Mouse (Mus musculus) forebrain, embryonic 11.5 days (tissue): ENCODE data around the gene Hnrnpab. TPM values are rescaled to one million over a fixed set of nuclear protein-coding genes. Genes with fewer than 3 reads are reported as not detected.
"Not testable (repeated sequence)": the region's sequence is repeated elsewhere in the genome, so short reads cannot be mapped to it uniquely, and the experiment has no call there.

Experiments used
- ATAC-seq: fragments of 200-750 bp; cut with Nextera tagmentation; replicated peaks from 2 replicates; pipeline ENCODE4 v1.8.0; 2017; ENCODE audit warnings: moderate TSS enrichment; ENCODE audit not compliant: low FRiP score
- DNase-seq: peaks from one replicate; pipeline ENCODE4 v3.0.0-alpha.2; 2017; ENCODE audit warnings: low spot score
- H3K27ac ChIP-seq: fragments of 300-500 bp; sonication (generic); 2 replicates; pipeline ENCODE4 v1.5.1; 2014; ENCODE audit warnings: low read depth, low read length
- H3K27me3 ChIP-seq: fragments of 300-500 bp; sonication (generic); 2 replicates; pipeline ENCODE4 v1.6.1; 2014; ENCODE audit warnings: mild to moderate bottlenecking, low read length, mixed read lengths; ENCODE audit not compliant: control insufficient read depth, insufficient read depth
- H3K36me3 ChIP-seq: fragments of 300-500 bp; sonication (generic); 2 replicates; pipeline ENCODE4 v1.6.1; 2014; ENCODE audit warnings: mild to moderate bottlenecking, low read length, moderate library complexity, mixed read lengths; ENCODE audit not compliant: control insufficient read depth, insufficient read depth
- H3K4me1 ChIP-seq: fragments of 300-500 bp; sonication (generic); replicated peaks from 2 replicates; pipeline ENCODE4 v1.6.1; 2014; ENCODE audit warnings: low read length, mixed read lengths; ENCODE audit not compliant: control insufficient read depth, insufficient read depth
- H3K4me2 ChIP-seq: fragments of 300-500 bp; sonication (generic); 2 replicates; pipeline ENCODE4 v1.6.1; 2014; ENCODE audit warnings: low read depth, mild to moderate bottlenecking, low read length, moderate library complexity, mixed read lengths; ENCODE audit not compliant: severe bottlenecking
- H3K4me3 ChIP-seq: fragments of 300-500 bp; sonication (generic); 2 replicates; pipeline ENCODE4 v1.5.1; 2014; ENCODE audit warnings: low read depth, low read length
- H3K9ac ChIP-seq: fragments of 300-500 bp; sonication (generic); 2 replicates; pipeline ENCODE4 v1.6.1; 2014; ENCODE audit warnings: low read length
- H3K9me3 ChIP-seq: fragments of 300-500 bp; sonication (generic); 2 replicates; pipeline ENCODE4 v1.6.1; 2016; ENCODE audit warnings: low read length, mixed read lengths; ENCODE audit not compliant: control insufficient read depth
- WGBS: fragments of 180-500 bp; shearing (Covaris S2); extraction: QIAGEN DNeasy Blood & Tissue Kit; methylation state at CpG from one replicate; pipeline ENCODE4 v1.1.7; 2014; 5-methylcytosine and 5-hydroxymethylcytosine counted together
- polyA plus RNA-seq: library from polyadenylated mRNA; unstranded; fragments of >200 nt; fragmentation: Nextera tagmentation; extraction: Ambion mirVana; gene quantifications from 2 replicates; pipeline ENCODE4 v1.2.1, GENCODE M21; 2014

Hnrnpab gene
- polyA plus RNA-seq, 1 experiment from 2014 or later = 830 TPM

DNA sequence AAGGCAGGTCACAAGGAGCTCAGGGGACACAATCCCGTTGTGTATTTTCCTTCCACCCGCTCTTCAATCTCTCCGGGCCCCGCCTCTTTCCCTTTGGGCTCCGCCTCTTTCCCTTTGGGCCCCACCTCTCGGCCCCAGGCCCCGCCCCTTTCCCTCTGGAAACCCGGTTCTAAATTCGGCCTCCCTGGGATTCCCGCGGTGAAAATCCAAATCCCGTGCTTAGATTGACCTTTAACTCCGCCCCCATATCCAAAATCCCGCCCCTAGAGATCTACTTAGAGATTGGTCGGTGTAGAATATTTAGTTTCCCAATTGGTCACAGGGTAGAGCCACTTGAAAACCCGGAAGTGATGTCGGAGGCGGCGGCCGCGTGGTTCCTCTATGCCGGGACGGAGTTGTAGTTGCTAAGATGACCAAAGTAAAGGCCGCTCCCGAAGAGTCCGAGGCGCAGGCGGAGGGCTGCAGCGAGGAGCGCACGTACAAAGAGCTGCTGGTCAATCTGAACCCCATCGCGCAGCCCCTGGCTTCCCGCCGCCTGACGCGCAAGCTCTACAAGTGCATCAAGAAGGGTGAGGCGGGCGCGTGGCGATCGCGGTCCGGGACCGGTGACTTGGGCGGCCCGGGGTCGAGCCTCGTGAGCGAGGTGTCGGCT is 12.9 kb upstream of the Hnrnpab start, which contains the start of gene Nhp2:
Gene Nhp2, plus strand, starts transcription at position 327 of the 652 bp plus-strand sequence.
- peak within 1 kb of the TSS; percentile 53 for H3K4me2 ChIP-seq
- peak; percentile 96 for DNase-seq
- no peaks in the 10 kb centered on the region for H3K27me3 ChIP-seq
- H3K9me3 ChIP-seq = no peaks in the 10 kb centered on the region
- H3K36me3 ChIP-seq = peaks cover 6% of the 10 kb centered on the region
- H3K4me3 ChIP-seq = peak within 1 kb of the TSS; percentile 68
- peak within 1 kb of the TSS; percentile 74 for H3K9ac ChIP-seq
- ATAC-seq = peak; percentile 94
- peaks cover 10% of the 10 kb centered on the region for H3K4me1 ChIP-seq
- under 1% methylated on average over 51 of the region's 51 CpGs for WGBS
- no peak within 1 kb of the TSS for H3K27ac ChIP-seq

DNA sequence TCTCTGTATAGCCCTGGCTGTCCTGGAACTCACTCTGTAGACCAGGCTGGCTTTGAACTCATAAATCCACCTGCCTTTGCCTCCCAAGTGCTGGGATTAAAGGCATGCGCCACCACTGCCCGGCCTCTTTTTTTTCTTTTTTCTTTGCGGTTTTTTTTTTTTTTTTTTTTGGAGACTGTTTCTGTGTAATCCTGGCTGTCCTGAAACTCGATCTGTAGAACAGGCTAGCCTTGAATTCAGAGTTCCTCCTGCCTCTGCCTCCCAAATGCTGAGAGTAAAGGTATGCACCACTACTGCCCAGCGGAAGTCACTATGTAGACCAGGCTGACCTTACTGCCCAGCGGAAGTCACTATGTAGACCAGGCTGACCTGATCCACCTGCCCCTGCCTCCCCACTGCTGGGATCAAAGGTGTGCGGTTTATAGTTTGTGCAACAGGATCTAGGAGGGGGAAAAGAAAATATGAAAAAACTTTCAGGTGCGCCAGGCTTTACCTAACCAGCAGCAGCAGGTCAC is 12.3 kb upstream of the Hnrnpab start:
- 57% methylated on average over 8 of the region's 8 CpGs for WGBS
- H3K9ac ChIP-seq = peak overlapping the region; percentile 3; the same call in 1 of the 2 replicates
- peaks cover 3% of the 10 kb centered on the region for H3K36me3 ChIP-seq
- peak overlapping the region; percentile 68 for H3K4me3 ChIP-seq
- no peak overlapping the region for H3K27ac ChIP-seq
- ATAC-seq (no peak; the same call in 1 of the 2 replicates), DNase-seq (no peak)
- H3K27me3 ChIP-seq = no peaks in the 10 kb centered on the region
- H3K4me2 ChIP-seq = peak overlapping the region; percentile 53; the same call in 1 of the 2 replicates
- H3K9me3 ChIP-seq = no peaks in the 10 kb centered on the region
- H3K4me1 ChIP-seq = peaks cover 10% of the 10 kb centered on the region

- H3K27me3 ChIP-seq = no peaks in the 10 kb centered on the region
- no peaks in the 10 kb centered on the region for H3K9me3 ChIP-seq
- WGBS = 6% methylated on average over 4 of the region's 4 CpGs
- no peak overlapping the region for H3K27ac ChIP-seq
- H3K4me1 ChIP-seq = peaks cover 10% of the 10 kb centered on the region
- ATAC-seq (no peak), DNase-seq (peak; percentile 72)
- H3K36me3 ChIP-seq = no peaks in the 10 kb centered on the region; the same call in 1 of the 2 replicates
- H3K9ac ChIP-seq = no peak overlapping the region
- H3K4me2 ChIP-seq = no peak overlapping the region
- no peak overlapping the region for H3K4me3 ChIP-seq
Observed at GRCm38 (mm10) chr11:51617693-51618092, 11.0 kb upstream of the Hnrnpab start.

DNA sequence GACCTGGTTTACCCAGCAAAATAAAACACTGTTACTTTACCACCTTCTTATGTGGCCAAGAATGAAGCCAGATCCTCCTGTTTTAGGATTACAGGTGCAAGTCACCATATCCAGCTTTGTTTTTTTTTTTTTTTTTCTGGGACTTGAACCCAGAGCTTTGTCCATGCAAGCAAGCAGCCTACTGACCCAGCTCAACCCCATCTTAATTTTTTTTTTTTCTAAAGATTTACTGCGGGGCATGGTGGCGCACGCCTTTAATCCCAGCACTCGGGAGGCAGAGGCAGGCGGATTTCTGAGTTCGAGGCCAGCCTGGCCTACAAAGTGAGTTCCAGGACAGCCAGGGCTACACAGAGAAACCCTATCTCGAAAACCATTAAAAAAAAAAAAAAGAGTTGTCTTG is 9.5 kb upstream of the Hnrnpab start:
- DNase-seq, H3K27ac ChIP-seq, H3K4me3 ChIP-seq, H3K27me3 ChIP-seq, ATAC-seq, H3K9me3 ChIP-seq, H3K36me3 ChIP-seq: not testable (repeated sequence)
- H3K9ac ChIP-seq = peak overlapping the region; percentile 61; the same call in 1 of the 2 replicates
- WGBS = 88% methylated on average over 7 of the region's 7 CpGs
- peaks cover 10% of the 10 kb centered on the region for H3K4me1 ChIP-seq
- peak overlapping the region; percentile 55; the same call in 1 of the 2 replicates for H3K4me2 ChIP-seq

DNA sequence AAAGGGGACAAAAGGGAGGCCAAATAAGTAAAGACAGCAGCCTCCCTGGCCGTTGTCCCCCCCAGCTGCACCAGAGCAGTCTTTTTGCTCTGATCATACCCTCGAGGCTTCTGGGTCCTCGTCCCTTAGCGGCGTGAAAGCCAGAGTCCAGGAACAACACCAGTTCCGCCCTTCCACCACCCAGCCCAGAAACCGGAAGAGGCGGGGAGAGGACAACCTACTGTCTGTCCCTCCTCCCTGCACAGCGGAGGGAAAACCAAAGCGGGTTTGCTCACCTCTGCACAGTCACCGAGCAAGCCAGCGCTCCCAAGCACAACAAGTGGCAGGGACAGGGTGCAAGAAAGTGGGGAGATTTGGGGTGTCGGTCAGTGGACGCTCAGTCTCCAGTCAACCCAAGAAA is 9.0 kb upstream of the Hnrnpab start:
- WGBS = 3% methylated on average over 14 of the region's 14 CpGs
- DNase-seq (peak; percentile 77), ATAC-seq (no peak)
- no peaks in the 10 kb centered on the region for H3K27me3 ChIP-seq
- no peaks in the 10 kb centered on the region for H3K36me3 ChIP-seq
- H3K4me1 ChIP-seq = peaks cover 6% of the 10 kb centered on the region
- peak overlapping the region; percentile 61 for H3K9ac ChIP-seq
- peak overlapping the region; percentile 55 for H3K4me2 ChIP-seq
- no peak overlapping the region for H3K27ac ChIP-seq
- peak overlapping the region; percentile 14; the same call in 1 of the 2 replicates for H3K4me3 ChIP-seq
- H3K9me3 ChIP-seq = no peaks in the 10 kb centered on the region

DNA sequence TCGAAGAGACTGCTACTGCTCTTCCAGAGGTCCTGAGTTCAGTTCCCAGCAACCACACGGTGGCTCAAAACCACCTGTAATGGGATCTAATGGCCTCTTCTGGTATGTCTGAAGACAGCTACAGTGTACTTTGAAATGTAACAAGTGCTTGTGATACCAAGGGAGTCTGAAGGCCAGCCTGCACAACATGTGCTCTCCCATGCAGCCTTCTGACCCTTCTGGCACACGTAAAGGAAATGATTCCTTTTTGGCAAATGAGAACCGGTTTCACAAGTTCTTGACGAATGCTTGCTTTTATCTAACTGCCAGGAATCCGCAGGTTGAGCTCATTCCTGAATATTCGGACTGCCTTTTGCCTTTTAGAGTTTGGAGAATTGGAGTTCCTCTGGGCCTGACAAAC is 8.5 kb upstream of the Hnrnpab start:
- peaks cover 5% of the 10 kb centered on the region for H3K4me1 ChIP-seq
- H3K36me3 ChIP-seq = no peaks in the 10 kb centered on the region
- no peak for ATAC-seq
- WGBS = 54% methylated on average over 7 of the region's 7 CpGs
- no peaks in the 10 kb centered on the region for H3K9me3 ChIP-seq
- H3K9ac ChIP-seq = peak overlapping the region; percentile 61
- peak overlapping the region; percentile 55; the same call in 1 of the 2 replicates for H3K4me2 ChIP-seq
- no peak for DNase-seq
- H3K27ac ChIP-seq = no peak overlapping the region
- H3K27me3 ChIP-seq = no peaks in the 10 kb centered on the region
- H3K4me3 ChIP-seq = peak overlapping the region; percentile 14; the same call in 1 of the 2 replicates

DNA sequence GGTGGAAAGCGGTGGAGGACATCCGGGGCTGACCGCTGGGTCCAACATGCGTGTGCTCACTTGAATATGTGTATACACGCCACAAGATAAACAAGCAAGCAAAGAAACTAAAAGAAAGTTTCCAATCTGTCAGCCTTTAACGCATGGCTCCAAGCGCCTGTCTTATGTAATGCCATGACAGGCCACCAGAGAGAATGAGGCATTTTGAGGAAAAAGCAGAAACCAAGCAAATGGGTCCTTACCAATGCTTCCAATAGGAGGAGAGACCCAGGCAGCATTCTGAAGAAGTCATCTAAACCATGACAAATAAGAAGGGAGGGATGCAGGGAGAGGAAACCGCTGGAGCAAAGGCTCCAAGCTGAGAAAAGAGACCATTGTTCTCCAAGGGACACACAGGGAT is 7.6 kb upstream of the Hnrnpab start:
- no peaks in the 10 kb centered on the region for H3K36me3 ChIP-seq

DNA sequence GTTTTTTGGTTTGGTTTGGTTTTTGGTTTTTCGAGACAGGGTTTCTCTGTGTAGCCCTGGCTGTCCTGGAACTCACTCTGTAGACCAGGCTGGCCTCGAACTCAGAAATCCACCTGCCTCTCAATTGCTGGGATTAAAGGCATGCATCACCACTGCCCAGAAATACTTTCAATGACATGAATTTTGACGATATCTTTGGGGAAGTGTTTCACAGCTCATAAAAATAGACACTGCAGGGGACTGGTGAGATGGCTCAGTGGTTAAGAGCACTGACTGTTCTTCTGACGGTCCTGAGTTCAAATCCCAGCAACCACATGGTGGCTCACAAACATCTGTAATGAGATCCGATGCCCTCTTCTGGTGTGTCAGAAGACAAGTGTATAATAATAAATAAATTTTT is 3.3 kb upstream of the Hnrnpab start:
- H3K4me3 ChIP-seq, H3K4me2 ChIP-seq, H3K27me3 ChIP-seq, H3K9me3 ChIP-seq, H3K27ac ChIP-seq, DNase-seq, H3K36me3 ChIP-seq, H3K4me1 ChIP-seq, H3K9ac ChIP-seq, ATAC-seq: not testable (repeated sequence)
- 89% methylated on average over 5 of the region's 5 CpGs for WGBS

More for the DNA sequence above, 7.6 kb upstream of the Hnrnpab start:
- no peak for ATAC-seq
- H3K27ac ChIP-seq = no peak overlapping the region
- no peaks in the 10 kb centered on the region for H3K9me3 ChIP-seq
- 85% methylated on average over 8 of the region's 8 CpGs for WGBS
- H3K9ac ChIP-seq = no peak overlapping the region
- H3K4me2 ChIP-seq = no peak overlapping the region
- no peak for DNase-seq
- H3K4me3 ChIP-seq = no peak overlapping the region
- no peaks in the 10 kb centered on the region for H3K27me3 ChIP-seq
- peaks cover 5% of the 10 kb centered on the region for H3K4me1 ChIP-seq
